Mouse (Mus musculus) small intestine, adult 2 months (tissue): Measurements from ENCODE around the gene Trim66.

Experiments used
- CTCF ChIP-seq: fragments of 200-500 bp; IDR thresholded peaks from 2 replicates; pipeline ENCODE4 v1.5.1; 2012; ENCODE audit warnings: low read depth, mild to moderate bottlenecking, control low read depth, inconsistent platforms, low read length, moderate library complexity, mixed read lengths; ENCODE audit not compliant: insufficient replicate concordance, insufficient read length; ENCODE audit errors: extremely low read depth
- POLR2A ChIP-seq: fragments of 200-500 bp; IDR thresholded peaks from 2 replicates; pipeline ENCODE4 v1.6.1; 2012; ENCODE audit warnings: low read depth, mild to moderate bottlenecking, control low read depth, inconsistent platforms, low read length, moderate library complexity

DNA sequence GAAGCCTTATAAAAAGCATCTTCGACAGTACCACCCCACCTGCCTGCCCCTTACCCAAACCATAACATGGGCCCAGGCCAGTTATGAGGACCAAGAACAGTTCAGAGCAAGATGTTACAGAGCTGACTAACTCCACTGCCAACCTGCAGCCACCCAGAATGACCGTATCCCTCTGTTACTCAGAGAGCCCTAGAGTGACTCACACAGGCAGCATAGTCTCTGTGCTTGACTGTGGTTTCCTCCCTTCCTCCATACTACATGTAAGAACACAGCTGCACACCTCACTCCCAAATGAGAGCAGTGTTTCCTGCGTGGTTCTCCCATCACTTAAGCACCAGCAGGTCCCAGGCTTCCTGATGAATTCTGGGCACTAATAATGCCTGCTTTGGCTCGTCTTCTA is 37.2 kb downstream of the Trim66 start:
- TF ChIP-seq POLR2A = no peak
- no peak for TF ChIP-seq CTCF
